Mouse (Mus musculus): ENCODE measurements around the gene Tedc2. TPM values are rescaled to one million over a fixed set of nuclear protein-coding genes. Genes with fewer than 3 reads are reported as not detected.

Gene Tedc2
- 7.7 TPM for polyA plus RNA-seq (2017; shearing (Covaris generic))

GRCm38 (mm10) chr17:24220435-24221411 is at the start of gene Tedc2:
Tedc2 (minus strand) TSS chr17:24220851.

GRCm38 (mm10) chr17:24251320-24252069 is 30.8 kb upstream of the Tedc2 start, which contains the start of gene Ccnf:
Ccnf (minus strand) TSS chr17:24251484.

GRCm38 (mm10) chr17:24209043-24209915 is 11.4 kb downstream of the Tedc2 start, which contains the start of gene Ntn3:
Ntn3 (minus strand) TSS chr17:24209531.

GRCm38 (mm10) chr17:24205284-24205888 is 15.3 kb downstream of the Tedc2 start, which contains the start of gene Tbc1d24:
Tbc1d24 (minus strand) TSS chr17:24205562.

GRCm38 (mm10) chr17:24169317-24170065 is 51.2 kb downstream of the Tedc2 start, which contains the start of gene Atp6v0c:
Atp6v0c (minus strand) TSS chr17:24169702.

Other genes starting within 250 kb of the Tedc2 start
- 0.25 TPM for gene Prss30, start 240.3 kb downstream of the Tedc2 start, polyA plus RNA-seq (2017; shearing (Covaris generic))
- gene Prss22, start 222.8 kb downstream of the Tedc2 start, polyA plus RNA-seq (2017; shearing (Covaris generic)), result not detected
- gene Prss27, start 182.7 kb downstream of the Tedc2 start, polyA plus RNA-seq (2017; shearing (Covaris generic)), result 0.58 TPM
- gene Kctd5, start 147.4 kb downstream of the Tedc2 start, polyA plus RNA-seq (2017; shearing (Covaris generic)), result 6.9 TPM
- gene Pdpk1, start 69.9 kb downstream of the Tedc2 start, polyA plus RNA-seq (2017; shearing (Covaris generic)), result 51.6 TPM
- 40.0 TPM for gene Amdhd2, start 57.1 kb downstream of the Tedc2 start, polyA plus RNA-seq (2017; shearing (Covaris generic))
- 381 TPM for gene Atp6v0c, start 51.1 kb downstream of the Tedc2 start, polyA plus RNA-seq (2017; shearing (Covaris generic))
- 0.71 TPM for gene Tbc1d24, start 15.3 kb downstream of the Tedc2 start, polyA plus RNA-seq (2017; shearing (Covaris generic))
- not detected for gene Ntn3, start 11.3 kb downstream of the Tedc2 start, polyA plus RNA-seq (2017; shearing (Covaris generic))
- gene Ccnf, start 30.6 kb upstream of the Tedc2 start, polyA plus RNA-seq (2017; shearing (Covaris generic)), result 3.4 TPM
- gene Abca17, start 130.2 kb upstream of the Tedc2 start, polyA plus RNA-seq (2017; shearing (Covaris generic)), result 0.21 TPM
- 41.1 TPM for gene Abca3, start 131.1 kb upstream of the Tedc2 start, polyA plus RNA-seq (2017; shearing (Covaris generic))
- 205 TPM for gene Rnps1, start 193.7 kb upstream of the Tedc2 start, polyA plus RNA-seq (2017; shearing (Covaris generic))
- 78.7 TPM for gene Eci1, start 205.8 kb upstream of the Tedc2 start, polyA plus RNA-seq (2017; shearing (Covaris generic))
- 4.9 TPM for gene Dnase1l2, start 222.3 kb upstream of the Tedc2 start, polyA plus RNA-seq (2017; shearing (Covaris generic))
- 58.6 TPM for gene E4f1, start 249.5 kb upstream of the Tedc2 start, polyA plus RNA-seq (2017; shearing (Covaris generic))
- gene Pgp, start 249.5 kb upstream of the Tedc2 start, polyA plus RNA-seq (2017; shearing (Covaris generic)), result 2.4 TPM

All from CD4-positive, CD25-positive, alpha-beta regulatory T cell, adult 9 weeks (primary cell).